Mouse (Mus musculus) CH12.LX (cell line): ENCODE measurements around the gene Pcsk2. TPM values are rescaled to one million over a fixed set of nuclear protein-coding genes. Genes with fewer than 3 reads are reported as not detected.

Source experiments
- DNase-seq: peaks from one replicate; pipeline ENCODE4 v3.0.0-alpha.2; 2013; ENCODE audit errors: extremely low read depth
- H3K27ac ChIP-seq: 2 replicates; pipeline ENCODE4 v1.5.1; 2012; ENCODE audit warnings: low read depth, mild to moderate bottlenecking, control low read depth, moderate library complexity; ENCODE audit not compliant: insufficient read depth
- H3K27me3 ChIP-seq: replicated peaks from 2 replicates; pipeline ENCODE3; 2012; ENCODE audit warnings: inconsistent platforms
- H3K36me3 ChIP-seq, 2 experiments: replicated peaks in 1 of 2; 2 replicates each; pipeline versions ENCODE3 to v1.6.1; 2012; ENCODE audit warnings: inconsistent platforms in 1 of 2, low read length in 1 of 2, mild to moderate bottlenecking in 1 of 2, mixed read lengths in 1 of 2, moderate library complexity in 1 of 2; ENCODE audit not compliant: control insufficient read depth in 1 of 2, insufficient read depth in 1 of 2
- H3K4me1 ChIP-seq, 2 experiments: 2 replicates each; pipeline ENCODE4 v1.6.1; 2012; ENCODE audit warnings: inconsistent platforms in 1 of 2, moderate library complexity in 1 of 2; ENCODE audit not compliant: insufficient read depth in 2 of 2, control insufficient read depth in 1 of 2
- H3K4me2 ChIP-seq: 2 replicates; pipeline ENCODE4 v1.6.1; 2012; ENCODE audit warnings: low read depth, mild to moderate bottlenecking, control low read depth; ENCODE audit not compliant: poor library complexity, insufficient read depth, severe bottlenecking
- H3K4me3 ChIP-seq, 3 experiments: fragments of 150-350 bp in 1 of 3; sonication (generic) in 1 of 3; replicated peaks in 1 of 3; 2 replicates each; pipeline versions ENCODE3 to v1.5.1; 2011 to 2012; ENCODE audit warnings: low read depth in 2 of 3, low read length in 2 of 3, mild to moderate bottlenecking in 2 of 3, moderate library complexity in 2 of 3, control low read depth in 1 of 3, improper control_type of control experiment in 1 of 3, inconsistent platforms in 1 of 3, mixed read lengths in 1 of 3; ENCODE audit not compliant: poor library complexity in 1 of 3
- H3K79me2 ChIP-seq: replicated peaks from 2 replicates; pipeline ENCODE4 v1.6.1; 2012; ENCODE audit warnings: mild to moderate bottlenecking, moderate library complexity; ENCODE audit not compliant: control insufficient read depth, poor library complexity, insufficient read depth, severe bottlenecking; ENCODE audit errors: extremely low read depth
- H3K9ac ChIP-seq: 2 replicates; pipeline ENCODE4 v1.6.1; 2012; ENCODE audit warnings: low read depth, mild to moderate bottlenecking, control low read depth, moderate library complexity; ENCODE audit not compliant: insufficient read depth
- H3K9me3 ChIP-seq: replicated peaks from 2 replicates; pipeline ENCODE3; 2012; ENCODE audit warnings: low read length, inconsistent platforms, mixed read lengths
- BHLHE40 ChIP-seq: IDR thresholded peaks from 2 replicates; pipeline ENCODE4 v1.6.1; 2011; ENCODE audit warnings: mild to moderate bottlenecking, low read depth, low read length, improper control_type of control experiment
- CHD1 ChIP-seq: IDR thresholded peaks from 2 replicates; pipeline ENCODE4 v1.6.1; 2012; ENCODE audit warnings: low read depth, low read length, improper control_type of control experiment, inconsistent platforms
- CTCF ChIP-seq, 2 experiments: IDR thresholded peaks in 1 of 2; conservative IDR thresholded peaks in 1 of 2; 2 replicates each; pipeline ENCODE4 v1.5.1; 2011 to 2012; ENCODE audit warnings: low read depth in 2 of 2, low read length in 2 of 2, improper control_type of control experiment in 1 of 2, inconsistent platforms in 1 of 2, mild to moderate bottlenecking in 1 of 2, moderate library complexity in 1 of 2
- E2F4 ChIP-seq: IDR thresholded peaks from 2 replicates; pipeline ENCODE4 v1.6.1; 2011; ENCODE audit warnings: low read depth, low read length, improper control_type of control experiment; ENCODE audit not compliant: insufficient replicate concordance
- ELF1 ChIP-seq: IDR thresholded peaks from 2 replicates; pipeline ENCODE4 v1.6.1; 2014; ENCODE audit warnings: low read depth, mild to moderate bottlenecking, inconsistent platforms, low read length, improper control_type of control experiment
- ETS1 ChIP-seq: conservative IDR thresholded peaks from 2 replicates; pipeline ENCODE4 v1.6.1; 2012; ENCODE audit warnings: low read depth, mild to moderate bottlenecking, inconsistent platforms, low read length, improper control_type of control experiment, moderate library complexity
- GABPA ChIP-seq: IDR thresholded peaks from 2 replicates; pipeline ENCODE4 v1.6.1; 2012; ENCODE audit warnings: low read depth, low read length, improper control_type of control experiment, inconsistent platforms; ENCODE audit not compliant: insufficient replicate concordance
- HCFC1 ChIP-seq: IDR thresholded peaks from 2 replicates; pipeline ENCODE4 v1.6.1; 2012; ENCODE audit warnings: low read depth, mild to moderate bottlenecking, inconsistent platforms, low read length, improper control_type of control experiment
- IRF4 ChIP-seq: IDR thresholded peaks from 2 replicates; pipeline ENCODE4 v1.6.1; 2014; ENCODE audit warnings: low read depth, mild to moderate bottlenecking, inconsistent platforms, low read length, improper control_type of control experiment
- JUN ChIP-seq: IDR thresholded peaks from 2 replicates; pipeline ENCODE4 v1.6.1; 2011; ENCODE audit warnings: low read depth, mild to moderate bottlenecking, low read length, improper control_type of control experiment, moderate library complexity; ENCODE audit not compliant: insufficient read depth
- MAX ChIP-seq: IDR thresholded peaks from 2 replicates; pipeline ENCODE4 v1.6.1; 2011; ENCODE audit warnings: low read length, improper control_type of control experiment
- MXI1 ChIP-seq: IDR thresholded peaks from 2 replicates; pipeline ENCODE4 v1.6.1; 2011; ENCODE audit warnings: mild to moderate bottlenecking, low read depth, low read length, improper control_type of control experiment
- NELFE ChIP-seq: IDR thresholded peaks from 2 replicates; pipeline ENCODE4 v1.6.1; 2011; ENCODE audit warnings: low read depth, low read length, improper control_type of control experiment
- PAX5 ChIP-seq: IDR thresholded peaks from 2 replicates; pipeline ENCODE4 v1.6.1; 2012; ENCODE audit warnings: low read length, inconsistent platforms, mixed read lengths
- POLR2AphosphoS2 ChIP-seq: IDR thresholded peaks from 2 replicates; pipeline ENCODE4 v1.6.1; 2011; ENCODE audit warnings: low read depth, low read length, improper control_type of control experiment
- RAD21 ChIP-seq: IDR thresholded peaks from 2 replicates; pipeline ENCODE4 v1.6.1; 2011; ENCODE audit warnings: low read depth, mild to moderate bottlenecking, low read length, improper control_type of control experiment, moderate library complexity
- RCOR1 ChIP-seq: conservative IDR thresholded peaks from 2 replicates; pipeline ENCODE4 v1.6.1; 2012; ENCODE audit warnings: low read depth, mild to moderate bottlenecking, inconsistent platforms, low read length, improper control_type of control experiment
- SIN3A ChIP-seq: IDR thresholded peaks from 2 replicates; pipeline ENCODE4 v1.6.1; 2012; ENCODE audit warnings: low read length, improper control_type of control experiment, inconsistent platforms
- SMC3 ChIP-seq: IDR thresholded peaks from 2 replicates; pipeline ENCODE4 v1.6.1; 2011; ENCODE audit warnings: low read depth, low read length, improper control_type of control experiment
- UBTF ChIP-seq: IDR thresholded peaks from 2 replicates; pipeline ENCODE4 v1.6.1; 2012; ENCODE audit warnings: low read depth, mild to moderate bottlenecking, inconsistent platforms, low read length, improper control_type of control experiment, moderate library complexity
- USF1 ChIP-seq: IDR thresholded peaks from 2 replicates; pipeline ENCODE4 v1.6.1; 2014; ENCODE audit warnings: low read depth, mild to moderate bottlenecking, inconsistent platforms, low read length, improper control_type of control experiment
- USF2 ChIP-seq: conservative IDR thresholded peaks from 2 replicates; pipeline ENCODE4 v1.6.1; 2011; ENCODE audit warnings: low read depth, low read length, improper control_type of control experiment
- ZC3H11A ChIP-seq: IDR thresholded peaks from 2 replicates; pipeline ENCODE4 v1.6.1; 2012; ENCODE audit warnings: low read depth, mild to moderate bottlenecking, inconsistent platforms, low read length, improper control_type of control experiment
- ZKSCAN1 ChIP-seq: IDR thresholded peaks from 2 replicates; pipeline ENCODE4 v1.6.1; 2012; ENCODE audit warnings: low read depth, inconsistent platforms, low read length, improper control_type of control experiment, borderline replicate concordance
- dilution Hi-C: fragments of 300-500 bp; cut with MboI; formaldehyde crosslinking; loops from 2 replicates; pipeline ENCODE4 v1.14.3; 2020; ENCODE audit warnings: low sequenced_read_pairs; ENCODE audit not compliant: extremely low pct_unique_long_range_greater_than_20kb, extremely low pct_ligation_motif_present
- in situ Hi-C: fragments of 300-500 bp; cut with MboI; formaldehyde crosslinking; loops from 3 replicates; pipeline ENCODE4 v1.14.3; 2019; ENCODE audit warnings: low sequenced_read_pairs, low pct_ligation_motif_present, low pct_unique_long_range_greater_than_20kb, mixed read lengths
- polyA plus RNA-seq: library from polyadenylated mRNA; unstranded; fragments of >175 nt; gene quantifications from 2 replicates; pipeline ENCODE4 v1.2.1, GENCODE M21; 2012; ENCODE audit warnings: low read depth; ENCODE audit not compliant: insufficient read length
- total RNA-seq, 2 experiments: library from RNA; depleted of rRNA; stranded (reverse); fragments of 300-350 nt in 1 of 2; fragments of >200 nt in 1 of 2; gene quantifications; 2 replicates each; pipeline ENCODE4 v1.2.3; 2012 to 2014

Pcsk2 gene
- total and polyA plus RNA-seq, 3 experiments, result not detected

GRCm38 (mm10) chr2:143837291-143837701 lies 291.3 kb downstream of the Pcsk2 start:
- no peak for TF ChIP-seq GABPA
- TF ChIP-seq ZC3H11A, result 0 out of 2 replicates have a peak, but pooled peaks have one; percentile 20
- peak; percentile 85 for TF ChIP-seq RAD21
- TF ChIP-seq SMC3, result peak; percentile 74
- peak; percentile 54 to 82; a peak in 3 of 4 replicates for TF ChIP-seq CTCF (conservative IDR thresholded peaks at IDR 0.05 in 1 of 2, IDR thresholded peaks at IDR 0.05 in 1 of 2; ENCODE audit: low read depth in 2 of 2, low read length in 2 of 2)
- TF ChIP-seq POLR2AphosphoS2, result no peak
- peak; percentile 80 for DNase-seq

GRCm38 (mm10) chr2:143838698-143839097 lies 292.7 kb downstream of the Pcsk2 start:
- H3K4me1 ChIP-seq, result peaks cover 24 to 58% of the 10 kb centered on the region in 2 experiments

More at GRCm38 (mm10) chr2:143837291-143837701, 291.3 kb downstream of the Pcsk2 start:
- H3K9me3 ChIP-seq, result no peaks in the 10 kb centered on the region
- no peak overlapping the region for H3K27ac ChIP-seq
- H3K9ac ChIP-seq, result no peak overlapping the region
- no peaks in the 10 kb centered on the region for H3K36me3 ChIP-seq
- peaks cover 21 to 45% of the 10 kb centered on the region in 2 experiments for H3K4me1 ChIP-seq
- H3K27me3 ChIP-seq, result no peaks in the 10 kb centered on the region
- dilution Hi-C loops (no loop called here), in situ Hi-C loops (loop anchor here (5.0 to 10.0 kb wide), 3 partner anchors 108 to 380 kb away; no protein-coding TSS in a partner anchor)
- no peak overlapping the region for H3K4me3 ChIP-seq
- H3K79me2 ChIP-seq, result no peaks in the 10 kb centered on the region
- no peak overlapping the region for H3K4me2 ChIP-seq

More at GRCm38 (mm10) chr2:143838698-143839097, 292.7 kb downstream of the Pcsk2 start:
- no peaks in the 10 kb centered on the region for H3K79me2 ChIP-seq
- no peaks in the 10 kb centered on the region for H3K27me3 ChIP-seq
- peak; percentile 42 for DNase-seq
- in situ Hi-C loops, result loop anchor here (5.0 to 10.0 kb wide), 3 partner anchors 106 to 379 kb away; no protein-coding TSS in a partner anchor
- no peak overlapping the region for H3K4me3 ChIP-seq
- no peaks in the 10 kb centered on the region for H3K36me3 ChIP-seq
- H3K9me3 ChIP-seq, result no peaks in the 10 kb centered on the region
- TF ChIP-seq JUN (no peak), GABPA (no peak), NELFE (no peak), IRF4 (no peak), HCFC1 (no peak), USF2 (no peak), E2F4 (no peak), UBTF (no peak), CHD1 (no peak), SMC3 (peak; percentile 60), MXI1 (no peak), BHLHE40 (no peak), ELF1 (peak; percentile 48; the same call in 1 of the 2 replicates), ZC3H11A (no peak), PAX5 (no peak), RAD21 (peak; percentile 56), USF1 (no peak), SIN3A (no peak), ETS1 (no peak), CTCF (conservative IDR thresholded peaks at IDR 0.05 in 1 of 2, IDR thresholded peaks at IDR 0.05 in 1 of 2; ENCODE audit: low read depth in 2 of 2, low read length in 2 of 2) (peak in 1 of 2 experiments; percentile 57; a peak in 2 of 4 replicates), ZKSCAN1 (no peak), MAX (peak; percentile 23; the same call in 1 of the 2 replicates), RCOR1 (no peak)
- dilution Hi-C loops, result no loop called here
- H3K9ac ChIP-seq, result no peak overlapping the region
- no peak overlapping the region for H3K4me2 ChIP-seq
- H3K27ac ChIP-seq, result no peak overlapping the region
